Mouse (Mus musculus) CD4-positive, CD25-positive, alpha-beta regulatory T cell, adult 9 weeks (primary cell): Measurements from ENCODE around the gene Ftl1-ps1. TPM values are rescaled to one million over a fixed set of nuclear protein-coding genes. Genes with fewer than 3 reads are reported as not detected.

Experiments
- polyA plus RNA-seq: library from polyadenylated mRNA; unstranded; fragments of 100-300 nt; shearing (Covaris generic); gene quantifications from one replicate; pipeline ENCODE4 v1.2.1, GENCODE M21; 2017

The Ftl1-ps1 gene
- polyA plus RNA-seq = 71.6 TPM

DNA sequence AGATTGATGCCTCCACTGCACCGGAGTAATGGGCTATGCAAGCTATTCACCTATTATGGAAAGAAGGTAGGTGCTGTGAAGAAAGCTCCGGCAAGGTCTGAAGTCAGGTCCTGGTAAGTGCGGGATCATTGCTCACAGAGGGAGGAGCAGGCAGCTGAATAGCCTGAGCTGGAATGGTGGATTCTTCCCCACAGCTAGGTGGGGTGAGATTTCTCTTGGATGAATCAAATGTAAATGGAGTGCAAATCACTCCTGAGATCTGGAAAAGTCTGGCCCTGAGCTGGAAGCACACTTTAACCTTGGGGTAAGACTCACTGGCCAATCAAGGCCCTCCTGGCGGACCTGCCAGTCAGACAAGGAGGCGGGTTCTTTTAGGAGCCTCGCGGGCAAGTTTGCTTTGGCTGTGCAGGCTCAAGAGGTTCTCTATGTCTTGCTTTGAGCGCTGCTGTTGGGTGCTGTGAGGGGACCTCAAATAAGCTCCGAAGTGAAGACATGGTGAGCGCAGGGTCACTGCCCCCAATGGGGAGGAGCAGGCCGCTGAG, at the start of gene Ftl1-ps1:
TSS of gene Ftl1-ps1 (plus strand) at position 397 of the 542 bp plus-strand sequence.

DNA sequence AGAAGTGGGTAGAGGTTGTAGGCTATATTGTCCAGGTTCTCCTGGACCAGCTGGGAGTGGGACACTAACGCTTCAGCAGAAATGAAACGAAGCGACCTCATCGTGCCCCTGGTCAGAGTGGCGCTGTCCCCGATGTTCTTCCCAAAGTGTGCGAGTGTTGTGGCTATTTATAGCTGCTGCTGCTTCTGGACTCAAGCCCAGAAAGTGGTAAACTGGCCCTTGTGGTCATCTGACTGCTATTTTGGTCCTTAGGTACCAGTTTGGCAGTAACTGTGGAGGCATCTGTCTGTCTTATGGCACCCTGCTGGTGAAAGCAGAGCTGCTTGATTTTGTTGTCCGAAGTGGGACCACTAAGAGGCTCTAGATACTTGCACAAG, 35.6 kb upstream of the Ftl1-ps1 start, which contains the start of gene Lrrc14b:
TSS of gene Lrrc14b (minus strand) at position 147 of the 377 bp plus-strand sequence.

DNA sequence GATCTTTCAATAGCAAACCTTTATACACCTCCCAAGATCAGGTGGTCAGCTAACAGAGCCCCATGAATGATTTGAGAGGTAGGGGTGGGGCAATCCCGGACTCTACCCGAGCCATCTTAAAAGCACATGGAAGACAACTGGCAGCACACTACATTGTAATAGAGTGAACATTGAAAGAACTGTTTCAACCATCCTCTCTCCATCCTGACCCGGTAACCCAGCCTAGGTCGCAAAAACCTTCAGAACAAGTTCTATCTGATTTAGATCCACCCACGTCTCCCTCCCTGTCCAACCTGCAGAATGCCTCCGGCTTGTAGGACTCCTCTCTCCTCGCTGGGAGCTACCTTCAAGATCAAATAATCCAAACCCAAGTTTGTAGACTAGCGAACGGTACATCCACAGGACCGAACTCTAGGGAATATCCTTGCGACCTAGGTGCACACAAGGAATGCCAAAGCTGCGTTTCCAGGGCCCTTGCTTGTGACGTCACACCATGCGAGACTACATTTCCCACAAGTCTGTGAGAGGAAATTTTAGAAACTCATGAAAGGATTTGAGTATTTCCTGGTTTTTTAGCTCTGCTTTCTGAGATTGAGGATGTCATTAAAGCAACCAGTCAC, 9.0 kb upstream of the Ftl1-ps1 start, which contains the start of gene Zfp72:
TSS of gene Zfp72 (minus strand) at position 466 of the 620 bp plus-strand sequence.

Other genes starting within 250 kb of the Ftl1-ps1 start
- 108 TPM for gene Exoc3, start 191.0 kb upstream of the Ftl1-ps1 start, polyA plus RNA-seq
- 0.24 TPM for gene Ahrr, start 107.4 kb upstream of the Ftl1-ps1 start, polyA plus RNA-seq
- 215 TPM for gene Pdcd6, start 82.1 kb upstream of the Ftl1-ps1 start, polyA plus RNA-seq
- gene Sdha, start 49.4 kb upstream of the Ftl1-ps1 start, polyA plus RNA-seq = 384 TPM
- 45.1 TPM for gene Ccdc127, start 49.4 kb upstream of the Ftl1-ps1 start, polyA plus RNA-seq
- gene Lrrc14b, start 35.7 kb upstream of the Ftl1-ps1 start, polyA plus RNA-seq = not detected
- 2.9 TPM for gene Zfp72, start 8.9 kb upstream of the Ftl1-ps1 start, polyA plus RNA-seq
- 23.1 TPM for gene Zfp825, start 94.3 kb downstream of the Ftl1-ps1 start, polyA plus RNA-seq
- gene Erap1, start 239.9 kb downstream of the Ftl1-ps1 start, polyA plus RNA-seq = 162 TPM